In the genomic region with DNA sequence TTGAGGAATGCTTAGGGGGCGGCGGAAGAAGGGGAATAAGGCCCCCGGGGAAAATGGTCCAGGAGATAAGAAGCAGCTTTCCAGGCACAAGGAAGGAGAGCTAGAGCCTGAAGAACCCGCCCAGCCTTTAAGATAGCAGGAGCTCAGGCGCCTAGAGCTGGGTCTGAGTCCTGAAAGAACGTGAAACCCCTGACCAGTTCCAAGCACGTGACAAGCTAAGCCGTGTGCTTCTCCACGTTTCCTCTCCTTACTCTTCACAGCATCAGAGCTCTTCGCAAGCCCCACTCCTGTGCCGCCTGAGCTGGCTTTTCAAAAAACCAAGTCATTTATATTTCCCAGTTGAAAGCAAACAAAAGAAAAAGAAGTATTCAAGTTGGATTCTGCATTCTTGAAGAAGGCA, we compare ENCODE assay signal across 8 mouse cellular contexts. TPM values are rescaled to one million over a fixed set of nuclear protein-coding genes. Genes with fewer than 3 reads are reported as not detected.
DNase-seq lines count a peak whose midpoint lies in the region; ATAC-seq and TF ChIP-seq lines count a peak whose summit lies in the region.

No protein-coding gene starts in this region.

- peak; percentile 63 for ATAC-seq in heart, embryonic 12.5 days (ENCODE audit: insufficient number of reproducible peaks, low FRiP score)
- ATAC-seq in midbrain, embryonic 16.5 days = no peak

- DNase-seq in gastrocnemius, postnatal 10 days = peak; percentile 6
- no peak for DNase-seq in gastrocnemius, postnatal 14 days
- DNase-seq in brain, embryonic 14.5 days (ENCODE audit: low read depth) = peak; percentile 50
- DNase-seq in kidney, postnatal 36 days = peak; percentile 26 to 36
- DNase-seq in frontal cortex, postnatal 36 days (ENCODE audit: low spot score in 2 of 2) = no peak
- DNase-seq in layer of hippocampus, adult 9-11 months = no peak

- intact Hi-C loops in gastrocnemius, postnatal 14 days (cut with DNase I; ENCODE audit: low total_unique reads) = no loop called here

- no peak for TF ChIP-seq CTCF in brain, embryonic 14.5 days (IDR thresholded peaks at IDR 0.05; ENCODE audit: borderline replicate concordance, extremely low read depth, insufficient read depth, insufficient read length)

- peaks cover 25% of the 10 kb centered on the region for H3K4me1 ChIP-seq in heart, embryonic 12.5 days (replicated peaks)
- peaks cover 9% of the 10 kb centered on the region for H3K4me1 ChIP-seq in midbrain, embryonic 16.5 days (ENCODE audit: control insufficient read depth, insufficient read depth, low read length)

- H3K9me3 ChIP-seq in heart, embryonic 12.5 days (replicated peaks) = peaks cover 4% of the 10 kb centered on the region; the same call in 1 of the 2 replicates
- no peaks in the 10 kb centered on the region; the same call in 1 of the 2 replicates for H3K9me3 ChIP-seq in midbrain, embryonic 16.5 days (replicated peaks; ENCODE audit: control insufficient read depth, low read length, poor library complexity, severe bottlenecking)

- peak overlapping the region; percentile 84 for H3K4me2 ChIP-seq in heart, embryonic 12.5 days
- H3K4me2 ChIP-seq in midbrain, embryonic 16.5 days (ENCODE audit: low read length) = peak overlapping the region; percentile 88

- no peaks in the 10 kb centered on the region for H3K27me3 ChIP-seq in heart, embryonic 12.5 days (replicated peaks)
- H3K27me3 ChIP-seq in midbrain, embryonic 16.5 days (ENCODE audit: control insufficient read depth, insufficient read depth, low read depth, low read length) = no peaks in the 10 kb centered on the region

- TF ChIP-seq POLR2A in brain, embryonic 14.5 days (IDR thresholded peaks at IDR 0.05; ENCODE audit: borderline replicate concordance, extremely low read depth, insufficient read depth, insufficient read length, poor library complexity, severe bottlenecking) = no peak

- H3K4me3 ChIP-seq in heart, embryonic 12.5 days = peak overlapping the region; percentile 98
- H3K4me3 ChIP-seq in midbrain, embryonic 16.5 days (ENCODE audit: low read depth, low read length) = peak overlapping the region; percentile 89

- under 1% methylated on average over 11 of the region's 11 CpGs for WGBS in heart, embryonic 12.5 days
- WGBS in midbrain, embryonic 16.5 days = 2% methylated on average over 11 of the region's 11 CpGs

- H3K27ac ChIP-seq in heart, embryonic 12.5 days (ENCODE audit: poor library complexity, severe bottlenecking) = peak overlapping the region; percentile 78
- H3K27ac ChIP-seq in midbrain, embryonic 16.5 days (ENCODE audit: low read length) = no peak overlapping the region

- peaks cover 8% of the 10 kb centered on the region for H3K36me3 ChIP-seq in heart, embryonic 12.5 days
- H3K36me3 ChIP-seq in midbrain, embryonic 16.5 days (ENCODE audit: control insufficient read depth, insufficient read depth, low read length) = no peaks in the 10 kb centered on the region

- peak overlapping the region; percentile 47 for H3K9ac ChIP-seq in heart, embryonic 12.5 days
- H3K9ac ChIP-seq in midbrain, embryonic 16.5 days (ENCODE audit: low read depth, low read length) = no peak overlapping the region

RNA-seq across cellular contexts. Expression of gene Soat1, which starts 1.1 kb away (rescaled TPM):
- total RNA-seq in gastrocnemius, postnatal 10 days (2021) = 10 to 100 TPM; 12.2 to 17.5 TPM
- 10 to 100 TPM in 1 of 2 experiments, 1 to 10 TPM in 1; 7.7 to 10.0 TPM for total RNA-seq in gastrocnemius, postnatal 14 days (2021)
- polyA plus RNA-seq in brain, embryonic 14.5 days (2012; rRNA removed) = 13.0 and 13.4 TPM in 2 replicates
- polyA plus RNA-seq in heart, embryonic 12.5 days (2016; fragmentation: Nextera tagmentation; extraction: Ambion mirVana) = 48.3 and 48.9 TPM in 2 replicates
- 9.9 and 10.1 TPM in 2 replicates for polyA plus RNA-seq in midbrain, embryonic 16.5 days (2015; fragmentation: Nextera tagmentation; extraction: Ambion mirVana)

RNA-seq across cellular contexts. Expression of gene Gm10031, which starts 50.8 kb away (rescaled TPM):
- 10 to 100 TPM; 34.7 to 35.3 TPM for total RNA-seq in gastrocnemius, postnatal 10 days (2021)
- 10 to 100 TPM; 35.3 to 36.8 TPM for total RNA-seq in gastrocnemius, postnatal 14 days (2021)
- polyA plus RNA-seq in brain, embryonic 14.5 days (2012; rRNA removed) = 11.0 and 13.7 TPM in 2 replicates
- polyA plus RNA-seq in heart, embryonic 12.5 days (2016; fragmentation: Nextera tagmentation; extraction: Ambion mirVana) = 0.06 and 0.40 TPM in 2 replicates
- 0.48 and 0.75 TPM in 2 replicates for polyA plus RNA-seq in midbrain, embryonic 16.5 days (2015; fragmentation: Nextera tagmentation; extraction: Ambion mirVana)

RNA-seq across cellular contexts. Expression of gene Axdnd1, which starts 52.0 kb away (rescaled TPM):
- total RNA-seq in gastrocnemius, postnatal 10 days (2021) = under 1 TPM in 1 of 2 experiments, not detected in 1; 0.16 TPM
- not detected for total RNA-seq in gastrocnemius, postnatal 14 days (2021)
- polyA plus RNA-seq in brain, embryonic 14.5 days (2012; rRNA removed) = 0.15 and 0.19 TPM in 2 replicates
- polyA plus RNA-seq in heart, embryonic 12.5 days (2016; fragmentation: Nextera tagmentation; extraction: Ambion mirVana) = 0.13 and 0.48 TPM in 2 replicates
- 0.10 and 0.24 TPM in 2 replicates for polyA plus RNA-seq in midbrain, embryonic 16.5 days (2015; fragmentation: Nextera tagmentation; extraction: Ambion mirVana)

Comparison
In these comparisons a context has a peak if more than half of its experiments do, and no peak if none do; other contexts are left out.
1. DNase-seq: peak in gastrocnemius, postnatal 10 days (single experiment), brain, embryonic 14.5 days (single experiment) and kidney, postnatal 36 days (2 of 2); none in gastrocnemius, postnatal 14 days (single experiment), frontal cortex, postnatal 36 days (0 of 2) and layer of hippocampus, adult 9-11 months (single experiment).